Comparison of ENCODE assay signal across 10 mouse cellular contexts in the genomic region with DNA sequence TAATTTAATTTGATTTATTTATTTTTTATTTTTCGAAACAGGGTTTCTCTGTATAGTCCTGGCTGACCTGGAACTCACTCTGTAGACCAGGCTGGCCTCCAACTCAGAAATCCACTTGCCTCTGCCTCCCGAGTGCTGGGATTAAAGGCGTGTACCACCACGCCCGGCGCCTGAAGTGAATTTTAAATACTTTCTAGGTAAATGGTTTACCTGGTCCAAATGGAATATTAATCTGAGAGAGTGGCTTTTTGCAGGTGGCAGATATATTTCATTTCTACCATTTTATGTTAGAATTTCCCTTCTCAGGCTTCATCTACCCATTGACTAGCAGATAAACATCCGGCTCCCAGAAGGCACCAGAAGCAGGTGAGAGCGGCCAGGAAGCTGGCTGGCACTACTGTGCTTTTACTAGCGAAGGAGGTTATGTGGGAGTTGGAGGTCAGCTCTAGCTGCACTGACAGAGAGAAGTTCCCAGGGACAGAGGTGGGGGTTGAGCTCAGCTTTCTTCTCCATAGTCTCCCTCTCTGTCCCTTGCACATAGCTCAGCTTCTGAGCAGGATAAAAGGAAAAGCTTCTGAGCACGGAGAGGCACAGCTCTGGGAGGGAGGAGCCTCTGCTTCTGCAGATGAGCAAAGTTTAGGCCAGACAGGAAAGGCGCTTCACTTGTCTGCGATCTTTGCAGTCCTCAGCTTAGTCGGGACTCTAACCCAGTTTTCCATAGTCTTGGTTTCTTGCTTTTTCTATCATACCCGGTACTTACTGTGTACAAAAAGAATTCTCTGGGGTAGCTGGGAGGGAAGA. TPM values are rescaled to one million over a fixed set of nuclear protein-coding genes. Genes with fewer than 3 reads are reported as not detected.
A peak's percentile ranks its signal among the peaks of the same experiment; 100 is the strongest.
DNase-seq lines count a peak whose midpoint lies in the region; ATAC-seq and TF ChIP-seq lines count a peak whose summit lies in the region.
"Had no signal": no experiment of that assay in that cellular context is flagged by ENCODE, and none has a peak within 500 bp of the region (broad histone marks: within the 10 kb centered on the region; RNA-seq: fewer than 3 reads in every experiment).

No protein-coding gene starts in this region.

- H3K4me2 ChIP-seq in heart, embryonic 15.5 days = peak overlapping the region; percentile 76
- H3K4me2 ChIP-seq in midbrain, embryonic 12.5 days (replicated peaks) = no peak overlapping the region
- H3K4me2 ChIP-seq in midbrain, postnatal 0 days (ENCODE audit: low read depth, low read length, poor library complexity, severe bottlenecking) = no peak overlapping the region
- peak overlapping the region; percentile 90 for H3K4me2 ChIP-seq in kidney, embryonic 15.5 days
- H3K4me2 ChIP-seq in stomach, embryonic 16.5 days (ENCODE audit: low read depth, low read length) = peak overlapping the region; percentile 92

- ATAC-seq in heart, embryonic 15.5 days (replicated peaks; ENCODE audit: insufficient number of reproducible peaks, insufficient read depth, low FRiP score, low read depth) = no peak
- ATAC-seq in midbrain, embryonic 12.5 days (ENCODE audit: low FRiP score, low read depth) = no peak
- no peak for ATAC-seq in midbrain, postnatal 0 days (ENCODE audit: low FRiP score)
- ATAC-seq in kidney, embryonic 15.5 days (replicated peaks; ENCODE audit: low FRiP score) = no peak
- no peak for ATAC-seq in stomach, embryonic 16.5 days (ENCODE audit: insufficient read depth, low FRiP score)

- no peak for DNase-seq in heart, postnatal 10 days
- no peak for DNase-seq in midbrain, postnatal 0 days (ENCODE audit: low spot score)
- DNase-seq in gastrocnemius, postnatal 36 days = no peak
- DNase-seq in c-Kit-positive CD71-positive TER-119-positive erythroid progenitor cells, embryonic 14.5 days (ENCODE audit: low spot score) = no peak
- DNase-seq: thymus, adult 18-20 months had no signal

- peaks cover 67% of the 10 kb centered on the region for H3K4me1 ChIP-seq in heart, embryonic 15.5 days (replicated peaks)
- H3K4me1 ChIP-seq in midbrain, embryonic 12.5 days = peaks cover 28% of the 10 kb centered on the region
- peaks cover 10% of the 10 kb centered on the region; the same call in 1 of the 2 replicates for H3K4me1 ChIP-seq in midbrain, postnatal 0 days (ENCODE audit: insufficient read depth, low read length)
- H3K4me1 ChIP-seq in kidney, embryonic 15.5 days = peaks cover 37% of the 10 kb centered on the region
- peaks cover 18% of the 10 kb centered on the region for H3K4me1 ChIP-seq in stomach, embryonic 16.5 days (ENCODE audit: control insufficient read depth, insufficient read depth, low read length)

- peak overlapping the region; percentile 67; the same call in 1 of the 2 replicates for H3K4me3 ChIP-seq in heart, embryonic 15.5 days
- H3K4me3 ChIP-seq in midbrain, embryonic 12.5 days = no peak overlapping the region
- H3K4me3 ChIP-seq in midbrain, postnatal 0 days (ENCODE audit: low read depth, low read length) = no peak overlapping the region
- peak overlapping the region; percentile 59; the same call in 1 of the 2 replicates for H3K4me3 ChIP-seq in kidney, embryonic 15.5 days (replicated peaks)
- no peak overlapping the region for H3K4me3 ChIP-seq in stomach, embryonic 16.5 days (replicated peaks; ENCODE audit: low read length)

- no peaks in the 10 kb centered on the region for H3K9me3 ChIP-seq in heart, embryonic 15.5 days (replicated peaks)
- H3K9me3 ChIP-seq in midbrain, embryonic 12.5 days = no peaks in the 10 kb centered on the region
- no peaks in the 10 kb centered on the region for H3K9me3 ChIP-seq in midbrain, postnatal 0 days (ENCODE audit: low read length)
- no peaks in the 10 kb centered on the region for H3K9me3 ChIP-seq in kidney, embryonic 15.5 days (replicated peaks)
- H3K9me3 ChIP-seq in stomach, embryonic 16.5 days (replicated peaks; ENCODE audit: control insufficient read depth, low read length) = no peaks in the 10 kb centered on the region

- WGBS in heart, embryonic 15.5 days = 68% methylated on average over 14 of the region's 14 CpGs
- 87% methylated on average over 14 of the region's 14 CpGs for WGBS in midbrain, embryonic 12.5 days
- WGBS in midbrain, postnatal 0 days = 84% methylated on average over 14 of the region's 14 CpGs
- 64% methylated on average over 14 of the region's 14 CpGs for WGBS in kidney, embryonic 15.5 days
- 79% methylated on average over 14 of the region's 14 CpGs for WGBS in stomach, embryonic 16.5 days

- intact Hi-C loops in heart, postnatal 10 days (cut with DNase I) = no loop called here
- intact Hi-C loops in gastrocnemius, postnatal 36 days (cut with DNase I) = loop anchor here (2.0 kb wide), 1 partner anchor 59 kb away; a partner anchor contains a TSS

- peaks cover 31% of the 10 kb centered on the region for H3K36me3 ChIP-seq in heart, embryonic 15.5 days
- peaks cover 52% of the 10 kb centered on the region for H3K36me3 ChIP-seq in midbrain, embryonic 12.5 days
- peaks cover 36% of the 10 kb centered on the region for H3K36me3 ChIP-seq in midbrain, postnatal 0 days (ENCODE audit: insufficient read depth, low read length)
- H3K36me3 ChIP-seq in kidney, embryonic 15.5 days = peaks cover 57% of the 10 kb centered on the region
- peaks cover 21% of the 10 kb centered on the region for H3K36me3 ChIP-seq in stomach, embryonic 16.5 days (ENCODE audit: control insufficient read depth, insufficient read depth, low read length)

- no peak for TF ChIP-seq CTCF in midbrain, postnatal 0 days (IDR thresholded peaks at IDR 0.05)

- H3K9ac ChIP-seq in heart, embryonic 15.5 days = peak overlapping the region; percentile 10; the same call in 1 of the 2 replicates
- 0 out of 2 replicates have a peak overlapping the region, but pooled peaks have one; percentile 11 for H3K9ac ChIP-seq in midbrain, embryonic 12.5 days (replicated peaks)
- H3K9ac ChIP-seq in midbrain, postnatal 0 days (replicated peaks; ENCODE audit: low read length, poor library complexity, severe bottlenecking) = no peak overlapping the region
- no peak overlapping the region for H3K9ac ChIP-seq in kidney, embryonic 15.5 days
- H3K9ac ChIP-seq in stomach, embryonic 16.5 days (ENCODE audit: low read length) = no peak overlapping the region

- H3K27me3 ChIP-seq in heart, embryonic 15.5 days = no peaks in the 10 kb centered on the region
- no peaks in the 10 kb centered on the region for H3K27me3 ChIP-seq in midbrain, embryonic 12.5 days
- no peaks in the 10 kb centered on the region for H3K27me3 ChIP-seq in midbrain, postnatal 0 days (ENCODE audit: insufficient read depth, low read length)
- H3K27me3 ChIP-seq in kidney, embryonic 15.5 days = no peaks in the 10 kb centered on the region
- no peaks in the 10 kb centered on the region for H3K27me3 ChIP-seq in stomach, embryonic 16.5 days (ENCODE audit: control insufficient read depth, insufficient read depth, low read length)

- peak overlapping the region; percentile 63 for H3K27ac ChIP-seq in heart, embryonic 15.5 days
- no peak overlapping the region for H3K27ac ChIP-seq in midbrain, embryonic 12.5 days (replicated peaks)
- no peak overlapping the region for H3K27ac ChIP-seq in midbrain, postnatal 0 days (ENCODE audit: low read depth, low read length)
- peak overlapping the region; percentile 63 for H3K27ac ChIP-seq in kidney, embryonic 15.5 days
- H3K27ac ChIP-seq in stomach, embryonic 16.5 days (ENCODE audit: low read length) = no peak overlapping the region

RNA-seq across cellular contexts. Expression of a gene that starts 2.0 kb away (rescaled TPM):
- 105 and 129 TPM in 2 replicates for polyA plus RNA-seq in heart, embryonic 15.5 days (2015; fragmentation: Nextera tagmentation; extraction: Ambion mirVana)
- total RNA-seq in heart, postnatal 10 days (2021) = 10 to 100 TPM; 50.3 to 51.9 TPM
- 83.7 and 88.9 TPM in 2 replicates for polyA plus RNA-seq in midbrain, embryonic 12.5 days (2016; fragmentation: Nextera tagmentation; extraction: Ambion mirVana)
- total RNA-seq in midbrain, postnatal 0 days (2014; rRNA removed) = 95.8 and 101 TPM in 2 replicates
- 96.6 and 99.3 TPM in 2 replicates for polyA plus RNA-seq in midbrain, postnatal 0 days (2015; fragmentation: Nextera tagmentation; extraction: Ambion mirVana)
- polyA plus RNA-seq in kidney, embryonic 15.5 days (2015; fragmentation: Nextera tagmentation; extraction: Ambion mirVana) = 110 and 132 TPM in 2 replicates
- 144 and 157 TPM in 2 replicates for polyA plus RNA-seq in stomach, embryonic 16.5 days (2015; fragmentation: Nextera tagmentation; extraction: Ambion mirVana)
- 1 to 10 TPM; 6.4 to 7.1 TPM for total RNA-seq in gastrocnemius, postnatal 36 days (2021)

RNA-seq across cellular contexts. Expression of a gene that starts 2.1 kb away (rescaled TPM):
- 6.6 and 7.6 TPM in 2 replicates for polyA plus RNA-seq in heart, embryonic 15.5 days (2015; fragmentation: Nextera tagmentation; extraction: Ambion mirVana)
- total RNA-seq in heart, postnatal 10 days (2021) = 10 to 100 TPM; 10.6 to 12.6 TPM
- 11.0 and 13.3 TPM in 2 replicates for polyA plus RNA-seq in midbrain, embryonic 12.5 days (2016; fragmentation: Nextera tagmentation; extraction: Ambion mirVana)
- total RNA-seq in midbrain, postnatal 0 days (2014; rRNA removed) = 14.9 and 20.5 TPM in 2 replicates
- polyA plus RNA-seq in midbrain, postnatal 0 days (2015; fragmentation: Nextera tagmentation; extraction: Ambion mirVana) = 9.7 and 10.7 TPM in 2 replicates
- 11.9 and 13.7 TPM in 2 replicates for polyA plus RNA-seq in kidney, embryonic 15.5 days (2015; fragmentation: Nextera tagmentation; extraction: Ambion mirVana)
- 10.3 and 11.3 TPM in 2 replicates for polyA plus RNA-seq in stomach, embryonic 16.5 days (2015; fragmentation: Nextera tagmentation; extraction: Ambion mirVana)
- 1 to 10 TPM; 1.8 to 3.3 TPM for total RNA-seq in gastrocnemius, postnatal 36 days (2021)

RNA-seq across cellular contexts. Expression of a gene that starts 15.4 kb away (rescaled TPM):
- 0.31 and 2.9 TPM in 2 replicates for polyA plus RNA-seq in heart, embryonic 15.5 days (2015; fragmentation: Nextera tagmentation; extraction: Ambion mirVana)
- total RNA-seq in heart, postnatal 10 days (2021) = under 1 TPM in 1 of 2 experiments, not detected in 1; 0.12 TPM
- polyA plus RNA-seq in midbrain, embryonic 12.5 days (2016; fragmentation: Nextera tagmentation; extraction: Ambion mirVana) = 0.14 TPM in 1 of 2 replicates, not detected in the other
- total RNA-seq in midbrain, postnatal 0 days (2014; rRNA removed) = not detected in 2 replicates
- polyA plus RNA-seq in midbrain, postnatal 0 days (2015; fragmentation: Nextera tagmentation; extraction: Ambion mirVana) = 0.10 and 0.16 TPM in 2 replicates
- 1.7 and 4.6 TPM in 2 replicates for polyA plus RNA-seq in kidney, embryonic 15.5 days (2015; fragmentation: Nextera tagmentation; extraction: Ambion mirVana)
- 14.2 and 17.4 TPM in 2 replicates for polyA plus RNA-seq in stomach, embryonic 16.5 days (2015; fragmentation: Nextera tagmentation; extraction: Ambion mirVana)
- under 1 TPM in 1 of 2 experiments, not detected in 1; 0.46 TPM for total RNA-seq in gastrocnemius, postnatal 36 days (2021)
- total RNA-seq: monocyte, adult 5-6 weeks had no signal

RNA-seq across cellular contexts. Expression of a gene that starts 58.7 kb away (rescaled TPM):
- polyA plus RNA-seq in heart, embryonic 15.5 days (2015; fragmentation: Nextera tagmentation; extraction: Ambion mirVana) = 21.6 and 26.3 TPM in 2 replicates
- 10 to 100 TPM; 37.5 to 39.7 TPM for total RNA-seq in heart, postnatal 10 days (2021)
- polyA plus RNA-seq in midbrain, embryonic 12.5 days (2016; fragmentation: Nextera tagmentation; extraction: Ambion mirVana) = 35.1 and 36.2 TPM in 2 replicates
- 21.0 and 30.6 TPM in 2 replicates for total RNA-seq in midbrain, postnatal 0 days (2014; rRNA removed)
- 30.4 and 31.5 TPM in 2 replicates for polyA plus RNA-seq in midbrain, postnatal 0 days (2015; fragmentation: Nextera tagmentation; extraction: Ambion mirVana)
- 24.7 and 26.3 TPM in 2 replicates for polyA plus RNA-seq in kidney, embryonic 15.5 days (2015; fragmentation: Nextera tagmentation; extraction: Ambion mirVana)
- 27.6 and 29.6 TPM in 2 replicates for polyA plus RNA-seq in stomach, embryonic 16.5 days (2015; fragmentation: Nextera tagmentation; extraction: Ambion mirVana)
- 10 to 100 TPM; 28.2 to 29.8 TPM for total RNA-seq in gastrocnemius, postnatal 36 days (2021)

RNA-seq across cellular contexts. Expression of a gene that starts 59.0 kb away (rescaled TPM):
- 12.1 and 12.2 TPM in 2 replicates for polyA plus RNA-seq in heart, embryonic 15.5 days (2015; fragmentation: Nextera tagmentation; extraction: Ambion mirVana)
- 1 to 10 TPM; 5.2 to 7.8 TPM for total RNA-seq in heart, postnatal 10 days (2021)
- 22.7 and 23.6 TPM in 2 replicates for polyA plus RNA-seq in midbrain, embryonic 12.5 days (2016; fragmentation: Nextera tagmentation; extraction: Ambion mirVana)
- total RNA-seq in midbrain, postnatal 0 days (2014; rRNA removed) = 11.7 and 16.2 TPM in 2 replicates
- 12.3 TPM in 2 replicates for polyA plus RNA-seq in midbrain, postnatal 0 days (2015; fragmentation: Nextera tagmentation; extraction: Ambion mirVana)
- polyA plus RNA-seq in kidney, embryonic 15.5 days (2015; fragmentation: Nextera tagmentation; extraction: Ambion mirVana) = 22.4 and 22.6 TPM in 2 replicates
- polyA plus RNA-seq in stomach, embryonic 16.5 days (2015; fragmentation: Nextera tagmentation; extraction: Ambion mirVana) = 20.6 and 21.2 TPM in 2 replicates
- 1 to 10 TPM; 3.7 to 4.7 TPM for total RNA-seq in gastrocnemius, postnatal 36 days (2021)

Comparison
In these comparisons a context has a peak if more than half of its experiments do, and no peak if none do; other contexts are left out.
1. H3K9ac ChIP-seq: peak in heart, embryonic 15.5 days (single experiment) and midbrain, embryonic 12.5 days (single experiment); none in midbrain, postnatal 0 days (single experiment), kidney, embryonic 15.5 days (single experiment) and stomach, embryonic 16.5 days (single experiment).
2. H3K27ac ChIP-seq: peak in heart, embryonic 15.5 days (single experiment) and kidney, embryonic 15.5 days (single experiment); none in midbrain, embryonic 12.5 days (single experiment), midbrain, postnatal 0 days (single experiment) and stomach, embryonic 16.5 days (single experiment).
3. H3K4me2 ChIP-seq: peak in heart, embryonic 15.5 days (single experiment), kidney, embryonic 15.5 days (single experiment) and stomach, embryonic 16.5 days (single experiment); none in midbrain, embryonic 12.5 days (single experiment) and midbrain, postnatal 0 days (single experiment).
4. H3K4me3 ChIP-seq: peak in heart, embryonic 15.5 days (single experiment) and kidney, embryonic 15.5 days (single experiment); none in midbrain, embryonic 12.5 days (single experiment), midbrain, postnatal 0 days (single experiment) and stomach, embryonic 16.5 days (single experiment).